Mouse (Mus musculus) hindbrain, embryonic 14.5 days (tissue): Measurements from ENCODE around the gene Dna2. TPM values are rescaled to one million over a fixed set of nuclear protein-coding genes. Genes with fewer than 3 reads are reported as not detected.
A peak's percentile ranks its signal among the peaks of the same experiment; 100 is the strongest.

ENCODE experiments used
- ATAC-seq: fragments of 200-750 bp; cut with Nextera tagmentation; 2 replicates; pipeline ENCODE4 v1.8.0; 2017; ENCODE audit warnings: moderate number of reproducible peaks, mild to moderate bottlenecking, moderate TSS enrichment, moderate library complexity; ENCODE audit not compliant: low FRiP score
- DNase-seq: peaks from one replicate; pipeline ENCODE4 v3.0.0-alpha.2; 2015; ENCODE audit warnings: low spot score
- H3K27ac ChIP-seq: fragments of 300-500 bp; sonication (generic); 2 replicates; pipeline ENCODE4 v1.5.1; 2014; ENCODE audit warnings: mild to moderate bottlenecking, moderate library complexity
- H3K27me3 ChIP-seq: fragments of 300-500 bp; sonication (generic); 2 replicates; pipeline ENCODE4 v1.6.1; 2014; ENCODE audit warnings: mild to moderate bottlenecking, low read length, mixed read lengths; ENCODE audit not compliant: control insufficient read depth, insufficient read depth
- H3K36me3 ChIP-seq: fragments of 300-500 bp; sonication (generic); replicated peaks from 2 replicates; pipeline ENCODE4 v1.6.1; 2014; ENCODE audit not compliant: control insufficient read depth, insufficient read depth
- H3K4me1 ChIP-seq: fragments of 300-500 bp; sonication (generic); replicated peaks from 2 replicates; pipeline ENCODE4 v1.6.1; 2014; ENCODE audit warnings: antibody characterized with exemption, low read length, mixed read lengths; ENCODE audit not compliant: control insufficient read depth, insufficient read depth
- H3K4me2 ChIP-seq: fragments of 300-500 bp; sonication (generic); replicated peaks from 2 replicates; pipeline ENCODE4 v1.6.1; 2014; ENCODE audit warnings: mild to moderate bottlenecking, moderate library complexity
- H3K4me3 ChIP-seq: fragments of 300-500 bp; sonication (generic); replicated peaks from 2 replicates; pipeline ENCODE4 v1.5.1; 2014; ENCODE audit warnings: mild to moderate bottlenecking, low read length
- H3K9ac ChIP-seq: fragments of 300-500 bp; sonication (generic); 2 replicates; pipeline ENCODE4 v1.6.1; 2014
- H3K9me3 ChIP-seq: fragments of 300-500 bp; sonication (generic); 2 replicates; pipeline ENCODE4 v1.6.1; 2016; ENCODE audit warnings: low read length; ENCODE audit not compliant: control insufficient read depth
- WGBS: fragments of 180-500 bp; shearing (Covaris S2); extraction: QIAGEN DNeasy Blood & Tissue Kit; methylation state at CpG from one replicate; pipeline ENCODE4 v1.1.7; 2014; 5-methylcytosine and 5-hydroxymethylcytosine counted together
- polyA plus RNA-seq: library from polyadenylated mRNA; unstranded; fragments of >200 nt; fragmentation: Nextera tagmentation; extraction: Ambion mirVana; gene quantifications from 2 replicates; pipeline ENCODE4 v1.2.1, GENCODE M21; 2014

Dna2 gene
- polyA plus RNA-seq, 1 experiment from 2014 or later = 3.1 TPM

DNA sequence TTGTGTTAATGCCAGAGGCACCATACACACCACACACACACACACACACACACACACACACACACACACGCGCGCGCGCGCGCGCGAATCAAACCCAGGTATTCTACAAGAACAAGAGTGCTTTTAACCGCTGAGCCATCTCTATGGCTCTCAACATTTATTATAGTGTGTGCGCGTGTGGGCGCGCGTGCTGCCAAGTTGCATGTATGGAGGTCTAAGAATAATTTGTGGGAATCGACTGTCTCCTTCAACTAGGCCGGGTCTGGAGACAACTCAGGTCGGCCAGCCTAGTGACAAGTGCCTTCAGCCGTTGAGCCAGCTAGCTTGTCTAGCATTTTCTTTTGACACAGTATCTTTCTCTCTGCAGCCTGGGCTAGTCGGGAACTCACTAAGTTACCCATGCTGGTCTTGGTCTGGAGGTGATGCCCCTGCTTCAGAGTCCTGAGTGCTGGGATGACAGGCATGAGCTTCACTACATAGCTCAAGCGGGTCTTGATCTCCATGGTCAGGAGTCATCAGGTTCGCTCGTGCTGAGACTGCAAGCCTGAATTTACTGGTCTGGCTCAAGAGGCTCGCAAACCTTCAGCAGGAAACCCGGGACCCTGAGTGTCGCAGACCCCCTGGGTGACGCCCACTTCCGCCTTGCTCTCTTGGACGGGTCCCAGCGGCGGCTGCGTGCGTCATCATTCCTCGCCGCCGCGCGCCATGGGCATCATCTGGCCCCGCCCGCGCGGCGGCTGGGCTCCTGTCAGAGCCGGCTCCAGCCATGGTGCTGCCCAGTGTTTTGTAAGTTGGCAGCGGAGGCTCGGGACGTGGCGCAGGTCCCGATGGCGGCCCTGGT is 26.7 kb upstream of the Dna2 start, which contains the start of gene Slc25a16:
Gene Slc25a16, plus strand, starts transcription at position 709 of the 841 bp plus-strand sequence.
- Histone ChIP-seq H3K9ac (peak within 1 kb of the TSS; percentile 95), H3K4me1 (peaks cover 13% of the 10 kb centered on the region), H3K4me3 (peak within 1 kb of the TSS; percentile 95), H3K9me3 (no peaks in the 10 kb centered on the region), H3K36me3 (no peaks in the 10 kb centered on the region), H3K27me3 (no peaks in the 10 kb centered on the region), H3K27ac (peak within 1 kb of the TSS; percentile 87), H3K4me2 (peak within 1 kb of the TSS; percentile 97)
- WGBS = 8% methylated on average over 50 of the region's 50 CpGs
- DNase-seq (peak; percentile 98), ATAC-seq (peak; percentile 96)

DNA sequence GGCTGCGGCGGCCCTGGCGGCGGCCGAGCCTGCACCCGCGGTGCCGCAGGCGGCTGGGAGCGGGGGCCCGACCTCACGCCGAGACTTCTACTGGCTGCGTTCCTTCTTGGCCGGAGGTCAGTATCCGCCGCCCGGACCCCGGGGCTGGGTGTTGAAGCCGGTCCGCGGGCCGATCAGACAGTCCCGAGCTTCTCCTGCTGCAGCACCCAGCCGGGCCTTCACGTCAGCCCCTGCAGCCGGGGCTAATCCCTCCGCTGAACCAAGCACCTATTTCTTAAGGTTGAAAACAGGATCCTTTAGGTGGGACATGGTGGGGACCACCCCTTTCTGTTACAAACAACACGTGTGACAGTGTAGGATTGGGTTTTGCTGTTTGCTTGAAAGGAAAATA is 26.1 kb upstream of the Dna2 start:
- H3K36me3 ChIP-seq = no peaks in the 10 kb centered on the region
- H3K9me3 ChIP-seq = no peaks in the 10 kb centered on the region
- peaks cover 13% of the 10 kb centered on the region for H3K4me1 ChIP-seq
- peak overlapping the region; percentile 95 for H3K4me3 ChIP-seq
- peak overlapping the region; percentile 87 for H3K27ac ChIP-seq
- WGBS = under 1% methylated on average over 26 of the region's 29 CpGs
- peak; percentile 35 for DNase-seq
- H3K9ac ChIP-seq = peak overlapping the region; percentile 95
- peak; percentile 74 for ATAC-seq
- no peaks in the 10 kb centered on the region for H3K27me3 ChIP-seq
- peak overlapping the region; percentile 97 for H3K4me2 ChIP-seq

- Histone ChIP-seq H3K4me3 (no peak overlapping the region), H3K27me3 (no peaks in the 10 kb centered on the region), H3K4me2 (no peak overlapping the region), H3K27ac (no peak overlapping the region), H3K9me3 (no peaks in the 10 kb centered on the region), H3K9ac (no peak overlapping the region), H3K36me3 (peaks cover 13% of the 10 kb centered on the region), H3K4me1 (peaks cover 13% of the 10 kb centered on the region)
- WGBS = 87% methylated on average over 4 of the region's 4 CpGs
- DNase-seq = no peak
- ATAC-seq = no peak
Observed at GRCm38 (mm10) chr10:62924096-62924635, 22.7 kb upstream of the Dna2 start.

DNA sequence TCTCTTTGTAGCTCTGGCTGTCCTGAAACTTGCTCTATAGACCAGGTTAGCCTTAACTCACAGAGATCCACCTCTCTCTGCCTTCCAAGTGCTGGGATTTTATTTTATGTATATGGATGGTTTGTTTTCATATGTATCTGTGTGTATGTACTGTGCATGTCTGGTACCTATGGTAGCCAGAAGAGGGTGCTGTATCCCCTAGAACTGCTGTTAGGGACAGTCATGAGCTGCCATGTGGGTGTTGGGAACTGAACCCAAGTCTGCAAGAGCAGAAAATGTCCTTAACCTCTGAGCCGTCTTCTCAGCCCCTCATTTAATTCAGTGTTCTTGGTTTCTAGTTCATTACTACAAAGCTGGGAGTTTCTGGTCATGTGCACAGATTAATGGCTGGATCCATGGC is 14.4 kb upstream of the Dna2 start:
- Histone ChIP-seq H3K9me3 (no peaks in the 10 kb centered on the region), H3K27ac (no peak overlapping the region), H3K4me2 (no peak overlapping the region), H3K36me3 (peaks cover 68% of the 10 kb centered on the region), H3K9ac (no peak overlapping the region), H3K4me3 (no peak overlapping the region), H3K4me1 (no peaks in the 10 kb centered on the region), H3K27me3 (no peaks in the 10 kb centered on the region)
- no peak for DNase-seq
- WGBS = 97% methylated on average over 1 of the region's 1 CpGs
- no peak for ATAC-seq

DNA sequence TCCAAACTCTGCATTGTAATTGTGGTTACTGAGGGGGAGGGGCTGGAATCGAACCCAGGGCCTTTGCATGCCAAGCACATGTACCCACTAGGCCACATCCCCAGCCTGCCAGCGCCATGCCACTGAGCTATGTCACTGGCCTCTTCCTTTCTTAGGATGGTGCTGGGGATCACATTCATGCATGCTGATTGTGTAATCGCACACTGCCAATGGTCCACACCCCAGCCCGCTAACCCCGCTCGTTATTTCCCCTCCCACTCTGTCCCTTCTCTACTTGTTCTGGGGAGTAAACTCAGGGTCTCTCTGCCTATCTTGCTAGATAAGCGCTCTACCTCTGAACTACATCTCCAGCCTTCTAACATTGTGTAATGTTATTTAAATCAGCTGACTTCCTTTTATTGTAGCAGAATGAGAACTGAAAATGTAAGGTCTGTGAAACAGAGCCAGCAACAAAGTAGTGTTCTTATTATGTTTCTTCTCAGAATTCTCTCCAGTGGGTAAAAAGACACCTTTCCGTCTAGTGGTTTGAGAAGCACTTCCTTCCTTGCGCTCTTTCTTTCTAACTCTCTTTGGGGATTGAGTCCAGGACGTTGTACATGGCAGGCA is 1.7 kb upstream of the Dna2 start:
- DNase-seq (no peak), ATAC-seq (no peak)
- Histone ChIP-seq H3K9me3 (no peaks in the 10 kb centered on the region), H3K27ac (no peak overlapping the region), H3K4me3 (no peak overlapping the region), H3K9ac (no peak overlapping the region), H3K4me2 (no peak overlapping the region), H3K36me3 (peaks cover 51% of the 10 kb centered on the region), H3K4me1 (no peaks in the 10 kb centered on the region), H3K27me3 (no peaks in the 10 kb centered on the region)
- WGBS = 91% methylated on average over 10 of the region's 10 CpGs

DNA sequence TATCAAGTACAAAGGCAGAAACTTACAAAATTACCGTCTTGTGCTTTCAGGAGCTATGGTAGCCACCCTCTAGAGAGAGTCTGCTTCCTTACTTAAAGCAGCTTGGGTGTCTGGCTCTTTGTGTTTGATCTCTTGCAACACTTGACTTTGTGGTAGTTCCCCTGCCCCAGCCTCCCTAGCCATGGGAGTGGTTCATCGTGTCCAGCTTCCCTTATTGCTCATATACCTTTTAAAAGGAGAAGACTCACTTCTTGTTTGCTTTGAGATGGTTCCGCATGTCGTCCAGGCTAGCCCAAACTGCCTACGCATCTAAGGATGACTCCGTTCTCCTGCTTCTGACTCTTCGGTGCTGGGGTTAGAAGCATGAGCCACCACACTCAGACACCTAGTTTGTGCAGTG is 1.7 kb downstream of the Dna2 start:
- ATAC-seq (no peak), DNase-seq (no peak)
- Histone ChIP-seq H3K27me3 (no peaks in the 10 kb centered on the region), H3K36me3 (peaks cover 24% of the 10 kb centered on the region), H3K9me3 (no peaks in the 10 kb centered on the region), H3K4me3 (no peak overlapping the region), H3K27ac (no peak overlapping the region), H3K4me2 (no peak overlapping the region), H3K4me1 (no peaks in the 10 kb centered on the region), H3K9ac (no peak overlapping the region)
- 94% methylated on average over 7 of the region's 7 CpGs for WGBS

DNA sequence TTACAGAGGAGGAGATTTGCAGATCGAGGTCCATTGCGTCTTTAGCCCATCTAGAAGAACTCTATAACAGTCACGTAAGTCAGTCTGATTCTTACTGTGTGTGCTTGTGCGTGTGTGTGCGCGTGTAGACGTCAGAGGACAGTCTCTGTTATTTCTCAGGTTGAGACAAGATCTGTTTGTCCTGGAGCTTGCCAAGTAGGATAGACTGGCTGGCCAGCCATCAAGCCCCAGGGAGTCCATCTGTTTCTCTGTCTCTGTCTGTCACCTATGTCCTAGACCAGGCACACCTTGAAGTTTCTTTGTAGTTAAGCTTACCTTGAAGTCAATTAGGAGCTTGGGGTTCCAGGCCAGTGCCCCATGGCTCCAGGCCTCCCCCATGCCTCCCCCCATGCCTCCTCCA is 17.1 kb downstream of the Dna2 start:
- DNase-seq (no peak), ATAC-seq (no peak)
- Histone ChIP-seq H3K4me2 (no peak overlapping the region), H3K4me1 (no peaks in the 10 kb centered on the region), H3K27me3 (no peaks in the 10 kb centered on the region), H3K4me3 (no peak overlapping the region), H3K9me3 (no peaks in the 10 kb centered on the region), H3K36me3 (peaks cover 63% of the 10 kb centered on the region), H3K9ac (no peak overlapping the region), H3K27ac (no peak overlapping the region)
- 95% methylated on average over 7 of the region's 7 CpGs for WGBS

DNA sequence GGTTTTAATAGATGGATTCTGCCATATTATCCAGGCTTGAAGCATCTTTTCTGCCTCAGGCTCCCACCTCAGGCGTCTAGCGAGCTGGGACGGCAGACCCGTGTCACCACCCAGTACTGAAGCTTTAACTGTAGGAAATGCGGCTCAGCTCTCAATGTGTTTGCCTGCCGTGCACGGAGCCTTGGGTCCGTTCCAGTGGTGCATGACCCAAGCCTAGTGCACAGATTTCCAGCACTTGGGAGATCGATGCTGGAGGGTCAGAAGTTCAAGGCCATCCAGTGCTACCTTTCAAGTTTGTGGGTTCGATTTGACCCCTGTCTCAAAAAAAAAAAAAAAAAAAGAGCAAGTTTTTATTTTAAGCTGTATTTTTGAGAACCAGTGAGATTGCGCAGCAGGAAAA is 19.0 kb downstream of the Dna2 start:
- WGBS = 96% methylated on average over 11 of the region's 11 CpGs
- no peak overlapping the region for H3K4me3 ChIP-seq
- ATAC-seq = no peak
- H3K27ac ChIP-seq = no peak overlapping the region
- H3K9me3 ChIP-seq = no peaks in the 10 kb centered on the region
- no peak overlapping the region for H3K4me2 ChIP-seq
- no peaks in the 10 kb centered on the region for H3K4me1 ChIP-seq
- peaks cover 60% of the 10 kb centered on the region for H3K36me3 ChIP-seq
- no peaks in the 10 kb centered on the region for H3K27me3 ChIP-seq
- no peak for DNase-seq
- H3K9ac ChIP-seq = no peak overlapping the region

DNA sequence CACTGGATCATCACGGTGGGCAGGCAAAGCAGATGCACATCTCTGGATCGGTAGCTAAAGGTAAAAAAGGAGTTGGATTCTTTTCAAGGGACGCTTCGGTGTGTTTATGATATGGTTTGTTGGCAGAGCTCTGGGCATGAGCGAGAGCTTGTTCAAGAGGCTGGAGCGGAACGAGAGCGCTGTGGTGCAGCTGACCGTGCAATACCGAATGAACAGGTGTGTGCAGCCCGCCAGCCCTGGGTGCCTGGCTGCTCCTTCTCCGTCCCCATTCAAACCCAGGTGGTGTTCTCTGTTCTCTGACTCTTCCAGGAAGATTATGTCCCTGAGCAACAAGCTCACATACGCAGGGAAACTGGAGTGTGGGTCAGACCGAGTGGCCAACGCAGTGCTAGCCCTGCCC is 19.5 kb downstream of the Dna2 start:
- no peaks in the 10 kb centered on the region for H3K9me3 ChIP-seq
- no peak for DNase-seq
- no peak overlapping the region for H3K4me2 ChIP-seq
- no peak overlapping the region for H3K27ac ChIP-seq
- WGBS = 95% methylated on average over 15 of the region's 15 CpGs
- no peak overlapping the region for H3K4me3 ChIP-seq
- H3K4me1 ChIP-seq = no peaks in the 10 kb centered on the region
- H3K9ac ChIP-seq = no peak overlapping the region
- H3K36me3 ChIP-seq = peaks cover 56% of the 10 kb centered on the region
- no peak for ATAC-seq
- H3K27me3 ChIP-seq = no peaks in the 10 kb centered on the region
